Mouse (Mus musculus) forebrain, embryonic 10.5 days (tissue): ENCODE data around the gene Kcnj9. TPM values are rescaled to one million over a fixed set of nuclear protein-coding genes. Genes with fewer than 3 reads are reported as not detected.
A peak's percentile ranks its signal among the peaks of the same experiment; 100 is the strongest.

Experiments
- DNase-seq: peaks from one replicate; pipeline ENCODE4 v3.0.0-alpha.2; 2017; ENCODE audit warnings: low spot score; ENCODE audit errors: extremely low spot score
- H3K27ac ChIP-seq: fragments of 300-500 bp; sonication (generic); 2 replicates; pipeline ENCODE4 v1.5.1; 2016; ENCODE audit warnings: mild to moderate bottlenecking
- H3K27me3 ChIP-seq: fragments of 300-500 bp; sonication (generic); 2 replicates; pipeline ENCODE4 v1.6.1; 2016; ENCODE audit warnings: mild to moderate bottlenecking; ENCODE audit not compliant: poor library complexity, severe bottlenecking
- H3K36me3 ChIP-seq: fragments of 300-500 bp; sonication (generic); replicated peaks from 2 replicates; pipeline ENCODE4 v1.6.1; 2016; ENCODE audit warnings: mild to moderate bottlenecking, moderate library complexity
- H3K4me1 ChIP-seq: fragments of 300-500 bp; sonication (generic); 2 replicates; pipeline ENCODE4 v1.6.1; 2016
- H3K4me3 ChIP-seq: fragments of 300-500 bp; sonication (generic); 2 replicates; pipeline ENCODE4 v1.5.1; 2016; ENCODE audit warnings: mild to moderate bottlenecking, moderate library complexity
- H3K9me3 ChIP-seq: fragments of 300-500 bp; sonication (generic); 2 replicates; pipeline ENCODE4 v1.6.1; 2016; ENCODE audit warnings: mild to moderate bottlenecking, moderate library complexity
- WGBS: fragments of 180-500 bp; shearing (Covaris S2); methylation state at CpG from one replicate; pipeline ENCODE4 v1.1.7; 2016; 5-methylcytosine and 5-hydroxymethylcytosine counted together
- polyA plus RNA-seq: library from polyadenylated mRNA; unstranded; fragments of >200 nt; fragmentation: Nextera tagmentation; extraction: Ambion mirVana; gene quantifications from 2 replicates; pipeline ENCODE4 v1.2.1, GENCODE M21; 2016

Gene Kcnj9
- polyA plus RNA-seq, 1 experiment from 2014 or later, result 0.43 TPM

GRCm38 (mm10) chr1:172293449-172293848 lies 35.7 kb downstream of the Kcnj9 start:
- Histone ChIP-seq H3K27ac (peak overlapping the region; percentile 4; the same call in 1 of the 2 replicates), H3K9me3 (no peaks in the 10 kb centered on the region), H3K27me3 (peaks cover 29% of the 10 kb centered on the region), H3K4me1 (peaks cover 36% of the 10 kb centered on the region), H3K36me3 (no peaks in the 10 kb centered on the region), H3K4me3 (no peak overlapping the region)
- 91% methylated on average over 11 of the region's 11 CpGs for WGBS
- DNase-seq, result no peak

GRCm38 (mm10) chr1:172292880-172293279 lies 36.2 kb downstream of the Kcnj9 start:
- Histone ChIP-seq H3K9me3 (no peaks in the 10 kb centered on the region), H3K27me3 (peaks cover 24% of the 10 kb centered on the region), H3K4me3 (no peak overlapping the region), H3K27ac (no peak overlapping the region; the same call in 1 of the 2 replicates), H3K36me3 (no peaks in the 10 kb centered on the region), H3K4me1 (peaks cover 30% of the 10 kb centered on the region)
- WGBS, result 93% methylated on average over 2 of the region's 2 CpGs
- no peak for DNase-seq

GRCm38 (mm10) chr1:172289617-172289946 lies 39.5 kb downstream of the Kcnj9 start:
- no peak for DNase-seq
- no peak overlapping the region for H3K4me3 ChIP-seq
- H3K4me1 ChIP-seq, result peaks cover 4% of the 10 kb centered on the region; the same call in 1 of the 2 replicates
- WGBS, result 92% methylated on average over 3 of the region's 3 CpGs
- no peak overlapping the region for H3K27ac ChIP-seq
- H3K9me3 ChIP-seq, result no peaks in the 10 kb centered on the region
- no peaks in the 10 kb centered on the region for H3K36me3 ChIP-seq
- H3K27me3 ChIP-seq, result no peaks in the 10 kb centered on the region

GRCm38 (mm10) chr1:172288900-172289616 lies 40.1 kb downstream of the Kcnj9 start:
- no peak overlapping the region for H3K27ac ChIP-seq
- 91% methylated on average over 11 of the region's 11 CpGs for WGBS

GRCm38 (mm10) chr1:172286740-172287139 lies 42.4 kb downstream of the Kcnj9 start:
- H3K27me3 ChIP-seq, result no peaks in the 10 kb centered on the region
- no peaks in the 10 kb centered on the region for H3K36me3 ChIP-seq
- no peak for DNase-seq
- H3K27ac ChIP-seq, result no peak overlapping the region
- no peak overlapping the region for H3K4me3 ChIP-seq
- 95% methylated on average over 5 of the region's 5 CpGs for WGBS
- H3K4me1 ChIP-seq, result peaks cover 4% of the 10 kb centered on the region; the same call in 1 of the 2 replicates
- H3K9me3 ChIP-seq, result no peaks in the 10 kb centered on the region

More at GRCm38 (mm10) chr1:172288900-172289616, 40.1 kb downstream of the Kcnj9 start:
- H3K36me3 ChIP-seq, result no peaks in the 10 kb centered on the region
- no peaks in the 10 kb centered on the region for H3K9me3 ChIP-seq
- no peak for DNase-seq
- peaks cover 4% of the 10 kb centered on the region; the same call in 1 of the 2 replicates for H3K4me1 ChIP-seq
- H3K4me3 ChIP-seq, result no peak overlapping the region
- no peaks in the 10 kb centered on the region for H3K27me3 ChIP-seq

GRCm38 (mm10) chr1:172284221-172284620 lies 44.9 kb downstream of the Kcnj9 start:
- H3K9me3 ChIP-seq, result no peaks in the 10 kb centered on the region
- 91% methylated on average over 14 of the region's 14 CpGs for WGBS
- DNase-seq, result no peak
- H3K4me1 ChIP-seq, result peaks cover 11% of the 10 kb centered on the region; the same call in 1 of the 2 replicates
- no peak overlapping the region for H3K4me3 ChIP-seq
- no peaks in the 10 kb centered on the region for H3K27me3 ChIP-seq
- no peak overlapping the region for H3K27ac ChIP-seq
- no peaks in the 10 kb centered on the region for H3K36me3 ChIP-seq

GRCm38 (mm10) chr1:172283073-172283472 lies 46.0 kb downstream of the Kcnj9 start:
- Histone ChIP-seq H3K27me3 (no peaks in the 10 kb centered on the region), H3K4me1 (peaks cover 11% of the 10 kb centered on the region; the same call in 1 of the 2 replicates), H3K4me3 (no peak overlapping the region), H3K27ac (no peak overlapping the region), H3K9me3 (no peaks in the 10 kb centered on the region), H3K36me3 (no peaks in the 10 kb centered on the region)
- no peak for DNase-seq
- WGBS, result 90% methylated on average over 6 of the region's 6 CpGs

- Histone ChIP-seq H3K36me3 (no peaks in the 10 kb centered on the region), H3K27ac (no peak overlapping the region), H3K9me3 (no peaks in the 10 kb centered on the region), H3K27me3 (no peaks in the 10 kb centered on the region), H3K4me1 (peaks cover 11% of the 10 kb centered on the region; the same call in 1 of the 2 replicates), H3K4me3 (no peak overlapping the region)
- DNase-seq, result no peak
- 92% methylated on average over 10 of the region's 10 CpGs for WGBS
These were observed 47.4 kb downstream of the Kcnj9 start for GRCm38 (mm10) chr1:172281522-172282254.

GRCm38 (mm10) chr1:172279768-172280509 lies 49.2 kb downstream of the Kcnj9 start:
- Histone ChIP-seq H3K4me1 (peaks cover 7% of the 10 kb centered on the region; the same call in 1 of the 2 replicates), H3K36me3 (no peaks in the 10 kb centered on the region), H3K9me3 (no peaks in the 10 kb centered on the region), H3K4me3 (no peak overlapping the region), H3K27ac (0 out of 2 replicates have a peak overlapping the region, but pooled peaks have one; percentile 5), H3K27me3 (no peaks in the 10 kb centered on the region)
- 86% methylated on average over 16 of the region's 16 CpGs for WGBS
- no peak for DNase-seq

- H3K27ac ChIP-seq, result no peak overlapping the region
- DNase-seq, result no peak
- H3K4me1 ChIP-seq, result peaks cover 16% of the 10 kb centered on the region
- no peak overlapping the region for H3K4me3 ChIP-seq
- H3K27me3 ChIP-seq, result no peaks in the 10 kb centered on the region
- WGBS, result 98% methylated on average over 13 of the region's 13 CpGs
- no peaks in the 10 kb centered on the region for H3K36me3 ChIP-seq
- no peaks in the 10 kb centered on the region for H3K9me3 ChIP-seq
These were observed 50.8 kb downstream of the Kcnj9 start for GRCm38 (mm10) chr1:172278328-172278727.

- WGBS, result 86% methylated on average over 3 of the region's 3 CpGs
- H3K27me3 ChIP-seq, result no peaks in the 10 kb centered on the region
These were observed 51.9 kb downstream of the Kcnj9 start for GRCm38 (mm10) chr1:172277172-172277571.

GRCm38 (mm10) chr1:172274547-172274946 lies 54.6 kb downstream of the Kcnj9 start:
- no peak for DNase-seq
- Histone ChIP-seq H3K27me3 (no peaks in the 10 kb centered on the region), H3K9me3 (no peaks in the 10 kb centered on the region), H3K4me1 (peaks cover 23% of the 10 kb centered on the region), H3K36me3 (no peaks in the 10 kb centered on the region), H3K27ac (peak overlapping the region; percentile 48; the same call in 1 of the 2 replicates), H3K4me3 (no peak overlapping the region)
- 65% methylated on average over 5 of the region's 5 CpGs for WGBS

More at GRCm38 (mm10) chr1:172277172-172277571, 51.9 kb downstream of the Kcnj9 start:
- Histone ChIP-seq H3K36me3 (no peaks in the 10 kb centered on the region), H3K9me3 (no peaks in the 10 kb centered on the region), H3K4me3 (no peak overlapping the region), H3K4me1 (peaks cover 18% of the 10 kb centered on the region), H3K27ac (no peak overlapping the region)
- no peak for DNase-seq
